Mouse (Mus musculus) telencephalon, adult 2 months (tissue): Measurements from ENCODE around the gene Capn1.
"Not testable (repeated sequence)": the region's sequence is repeated elsewhere in the genome, so short reads cannot be mapped to it uniquely, and the experiment has no call there.

Experiments used
- DNase-seq: peaks from one replicate; pipeline ENCODE4 v3.0.0-alpha.2; 2011; ENCODE audit warnings: low read depth, low spot score

Gene Capn1

DNA sequence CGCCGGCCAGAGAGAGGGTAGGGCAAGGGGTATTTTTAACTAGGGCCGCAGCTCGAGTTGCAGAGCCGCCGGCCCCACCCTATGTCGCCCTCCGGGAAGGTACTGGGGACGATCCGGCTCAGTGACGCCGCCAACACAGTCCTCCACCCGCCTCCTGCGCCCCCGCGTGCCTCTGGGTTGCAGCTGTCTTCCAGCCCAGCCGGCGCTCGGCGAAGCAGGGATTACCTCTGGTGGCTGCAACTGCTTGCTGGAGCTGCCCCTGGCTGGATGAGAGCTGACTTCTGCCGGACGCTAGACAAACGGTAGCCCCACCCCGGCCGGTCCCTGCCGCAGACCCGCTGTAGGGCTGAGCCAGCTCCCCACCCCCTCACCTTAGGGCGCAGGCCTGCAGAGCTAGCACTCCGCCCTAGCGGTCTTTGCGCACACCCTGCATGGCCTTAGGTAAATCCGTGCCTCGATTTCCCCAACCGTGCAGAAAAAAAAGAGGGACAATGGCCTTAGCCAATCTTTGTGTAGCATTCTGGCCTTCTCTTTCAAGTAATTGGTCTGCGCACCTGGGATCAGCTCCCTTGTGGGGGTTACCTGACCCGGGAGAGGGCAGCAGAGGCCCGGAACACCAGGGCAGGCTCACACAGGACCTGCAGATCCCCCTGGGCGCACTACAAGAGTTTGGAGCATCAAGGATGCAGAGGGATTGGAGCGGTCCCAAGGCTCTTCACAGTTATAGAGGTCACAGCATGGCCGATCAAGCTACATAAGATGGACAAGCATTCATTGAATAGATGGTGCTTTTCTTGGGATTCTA is at the start of gene Capn1:
Capn1 (minus strand) TSS at position 387 of the 805 bp plus-strand sequence.
- DNase-seq, result no peak

DNA sequence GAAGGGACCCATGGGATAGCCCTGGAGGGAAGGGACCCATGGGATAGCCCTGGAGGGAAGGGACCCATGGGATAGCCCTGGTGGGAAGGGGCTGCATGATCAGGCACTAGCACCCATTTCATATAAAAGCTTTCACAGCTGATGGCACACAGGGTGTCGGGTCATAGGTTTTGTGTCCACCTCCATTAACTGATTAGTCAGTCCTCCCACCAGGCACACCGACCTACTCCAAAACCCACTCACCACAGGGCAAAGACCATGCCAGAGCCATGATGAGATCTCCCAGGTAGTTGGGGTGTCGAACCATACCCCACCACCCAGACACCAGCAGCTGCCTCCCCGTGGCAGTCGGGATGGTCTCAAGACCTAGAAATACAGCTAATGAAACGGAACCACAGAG is 47.4 kb upstream of the Capn1 start:
- no peak for DNase-seq

DNA sequence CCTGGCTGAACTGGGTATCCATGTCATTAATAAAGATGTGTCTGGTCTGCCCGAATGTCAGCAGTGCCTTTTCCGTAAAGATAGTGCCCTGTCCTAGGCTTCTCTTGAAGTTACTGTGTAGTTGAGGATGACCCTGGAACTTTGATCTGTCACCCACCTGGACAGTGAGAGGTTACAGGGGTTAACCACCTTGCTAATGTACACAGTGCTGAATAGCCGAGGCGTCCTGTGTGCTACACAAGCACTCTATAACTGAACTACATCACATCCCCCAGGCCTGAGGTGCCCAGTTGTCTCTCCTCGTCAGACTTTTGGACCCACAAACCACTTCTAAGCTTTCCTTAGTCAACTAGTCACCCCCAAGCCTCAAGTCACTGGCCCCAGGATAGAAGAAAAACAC is 46.7 kb upstream of the Capn1 start:
- DNase-seq, result no peak

DNA sequence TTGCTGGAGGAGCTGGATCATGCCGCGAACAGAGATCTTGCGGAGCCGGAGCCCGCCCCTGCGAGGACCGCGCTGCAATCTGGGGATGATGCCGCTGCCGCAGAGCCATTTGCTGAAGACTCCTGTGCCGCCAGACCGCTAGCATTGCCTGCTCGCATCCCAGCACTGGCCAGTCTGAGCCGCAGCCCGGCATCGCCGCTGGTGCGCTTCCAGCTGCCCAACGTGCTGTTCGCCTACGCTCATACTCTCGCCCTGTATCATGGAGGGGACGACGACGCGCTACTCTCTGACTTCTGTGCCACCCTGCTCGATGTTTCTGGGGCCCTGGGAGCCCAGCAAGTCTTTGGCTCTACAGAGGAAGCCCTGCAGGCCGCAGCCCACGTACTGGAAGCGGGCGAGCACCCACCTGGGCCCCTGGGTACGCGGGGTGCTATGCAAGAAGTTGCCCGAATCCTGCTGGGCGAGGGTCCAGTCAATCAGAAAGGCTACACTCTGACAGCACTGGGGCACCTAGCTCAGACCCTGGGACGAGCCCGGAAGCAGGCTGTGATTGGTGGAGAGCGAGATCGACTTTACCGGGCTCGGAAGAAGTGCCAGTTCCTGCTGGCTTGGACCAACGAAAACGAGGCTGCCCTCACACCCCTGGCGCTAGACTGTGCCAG is 46.1 kb upstream of the Capn1 start:
- no peak for DNase-seq

DNA sequence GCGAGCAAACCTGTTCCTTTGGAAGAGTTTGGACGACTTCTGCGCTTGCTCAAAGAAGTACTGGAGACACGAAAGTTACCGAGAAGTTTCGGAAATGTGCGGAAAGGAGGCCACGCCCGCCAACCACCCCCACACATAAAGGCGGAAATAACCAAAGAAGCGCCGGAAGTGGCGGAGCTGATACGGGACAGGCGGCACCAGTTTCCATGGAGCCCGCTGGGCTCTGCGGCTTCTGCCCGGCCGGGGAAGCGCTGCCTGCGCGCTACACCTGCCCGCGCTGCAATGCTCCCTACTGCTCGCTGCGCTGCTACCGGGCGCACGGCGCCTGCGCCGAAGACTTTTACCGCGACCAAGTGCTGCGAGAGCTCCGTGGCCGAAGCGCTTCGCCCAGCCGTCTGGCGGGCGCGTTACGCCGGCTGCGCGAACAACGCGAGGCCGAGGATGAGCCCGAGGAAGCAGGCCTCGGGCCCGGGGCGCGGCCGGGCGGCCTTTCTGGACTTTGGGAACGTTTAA is 45.4 kb upstream of the Capn1 start, which contains the start of gene Znhit2:
Znhit2 (plus strand) TSS at position 172 of the 513 bp plus-strand sequence.
- DNase-seq, result peak; percentile 94

DNA sequence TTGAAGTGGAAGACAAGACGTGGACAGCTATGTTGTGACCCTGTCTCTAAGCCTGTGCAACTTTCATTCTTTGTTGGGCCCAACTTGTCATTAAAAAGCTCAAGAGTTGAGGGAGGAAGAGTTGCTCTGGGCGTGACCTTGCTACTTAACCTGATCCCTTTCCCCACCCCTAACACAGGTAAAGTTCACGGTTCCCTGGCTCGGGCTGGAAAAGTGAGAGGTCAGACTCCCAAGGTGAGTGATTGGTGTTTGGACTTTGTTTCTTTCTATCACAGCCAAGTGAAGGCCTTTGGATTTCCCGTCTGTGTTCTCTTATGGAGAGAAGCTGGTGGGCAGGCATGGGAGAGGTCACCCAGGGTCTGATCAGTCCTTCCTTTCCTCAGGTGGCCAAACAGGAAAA is 43.3 kb upstream of the Capn1 start:
- DNase-seq, result no peak

DNA sequence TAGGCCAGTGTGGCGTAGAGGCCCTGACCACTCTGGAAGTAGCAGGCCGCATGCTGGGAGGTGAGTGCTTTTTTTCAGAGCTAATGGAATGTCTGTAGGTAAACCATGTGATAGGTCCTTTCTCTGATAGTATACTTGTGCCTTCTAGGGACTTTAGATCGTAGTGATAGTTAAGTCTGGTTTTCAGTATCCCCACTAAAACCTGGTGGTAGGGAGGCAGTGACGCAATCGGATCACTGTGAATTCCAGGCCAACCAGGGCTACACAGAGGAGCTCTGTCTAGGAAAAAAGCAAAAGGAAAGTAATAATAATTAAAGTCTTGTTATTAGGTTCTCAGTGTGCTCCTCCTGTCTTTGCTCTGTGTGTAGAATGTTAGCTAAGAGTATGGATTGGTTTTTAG is 42.8 kb upstream of the Capn1 start:
- no peak for DNase-seq

DNA sequence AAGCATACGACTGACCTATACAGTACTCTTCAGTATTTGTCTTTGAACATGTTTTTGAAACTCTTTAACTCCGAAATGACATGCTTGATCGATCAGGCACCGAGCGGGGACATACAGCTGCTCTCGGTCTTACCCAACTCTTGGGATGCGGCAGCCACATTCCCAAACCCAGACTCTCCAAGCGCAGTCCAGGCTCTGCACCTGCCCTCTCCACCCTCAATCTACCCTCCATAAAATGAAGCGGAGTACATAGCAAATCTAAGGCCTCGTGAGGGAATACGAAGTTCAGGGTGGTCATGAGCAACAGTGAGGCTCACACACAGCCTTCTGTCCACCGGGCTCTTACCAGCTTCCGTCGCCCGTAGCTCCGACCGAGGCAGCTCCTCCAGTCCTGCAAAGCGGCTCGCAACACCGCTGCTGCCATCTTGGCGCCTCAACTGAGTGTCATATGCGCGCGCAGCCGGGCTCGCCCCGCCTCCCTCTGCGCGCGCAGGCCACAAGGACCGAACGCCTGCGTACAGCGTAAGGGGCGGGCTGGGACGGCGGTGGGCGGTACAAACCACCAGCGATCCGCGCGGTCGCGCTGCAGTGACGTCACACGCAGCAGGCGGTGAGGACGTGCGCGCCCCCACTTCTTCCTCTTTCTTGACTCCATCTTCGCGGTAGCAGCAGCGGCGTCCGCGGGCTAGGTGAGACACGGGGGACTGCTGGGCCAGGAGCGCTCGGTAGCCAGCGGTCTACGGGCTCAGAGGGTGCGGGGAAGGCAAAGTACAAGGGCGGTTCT is 41.8 kb upstream of the Capn1 start, which contains the start of the genes Mrpl49 and Fau:
Mrpl49 (minus strand) TSS at position 473 of the 784 bp plus-strand sequence.
Fau (plus strand) TSS at position 532 of the 784 bp plus-strand sequence.
- peak; percentile 97 for DNase-seq

DNA sequence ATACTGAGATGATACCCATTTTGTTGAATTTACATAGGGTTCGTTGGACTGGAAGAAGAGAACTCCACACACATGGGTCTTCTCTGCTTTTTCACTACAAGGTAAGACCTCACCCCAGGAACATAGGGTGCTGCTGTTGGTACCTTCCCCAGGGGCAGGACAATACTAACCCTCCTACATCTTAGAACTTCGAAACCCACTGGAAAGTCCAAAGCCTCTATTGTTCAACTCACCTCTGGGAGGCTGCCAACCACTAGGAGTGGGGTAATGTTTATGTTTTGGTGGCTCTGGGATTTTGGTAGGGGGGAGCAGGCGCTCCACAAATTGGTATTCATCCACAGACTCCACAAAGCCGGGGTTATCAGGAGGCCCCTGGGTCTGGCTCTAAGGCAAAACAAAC is 41.0 kb upstream of the Capn1 start:
- no peak for DNase-seq

DNA sequence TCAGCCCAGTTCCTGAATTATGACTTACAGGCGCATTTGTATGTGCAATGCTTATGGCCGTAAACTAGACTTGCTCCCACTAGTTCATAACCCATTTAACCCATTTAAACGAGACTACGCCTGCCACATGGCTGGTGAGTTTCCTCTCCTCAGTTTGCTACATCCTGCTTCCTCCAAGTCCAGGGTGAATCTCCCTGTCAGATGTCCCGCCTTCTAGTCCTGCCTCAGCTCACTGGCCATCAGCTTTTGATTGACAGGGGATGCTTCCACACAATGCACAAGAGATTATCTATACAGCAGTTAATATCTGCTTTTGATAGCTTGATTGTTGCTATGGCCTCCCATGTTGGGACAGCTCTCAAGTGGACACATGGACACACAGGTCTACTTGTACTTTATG is 38.6 kb upstream of the Capn1 start:
- no peak for DNase-seq

DNA sequence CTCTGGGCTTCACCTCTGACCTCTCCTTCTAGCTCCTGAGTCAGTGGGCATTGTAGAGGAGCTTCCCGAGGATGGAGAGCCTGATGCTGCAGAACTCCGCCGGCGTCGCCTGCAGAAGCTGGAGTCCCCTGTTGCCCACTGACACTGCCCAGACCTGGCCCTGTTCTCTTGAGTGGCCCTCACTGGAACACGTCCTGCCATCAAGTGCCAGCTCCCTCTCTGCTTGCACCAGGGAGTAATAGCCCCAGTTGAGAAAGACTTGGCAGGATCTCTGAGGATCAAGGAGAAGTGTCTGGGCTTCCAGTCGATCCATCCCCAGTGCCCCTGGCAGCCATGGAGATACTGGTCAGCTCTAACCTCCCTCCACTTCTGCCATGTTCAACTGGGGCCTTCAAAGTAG is 36.8 kb upstream of the Capn1 start:
- no peak for DNase-seq

DNA sequence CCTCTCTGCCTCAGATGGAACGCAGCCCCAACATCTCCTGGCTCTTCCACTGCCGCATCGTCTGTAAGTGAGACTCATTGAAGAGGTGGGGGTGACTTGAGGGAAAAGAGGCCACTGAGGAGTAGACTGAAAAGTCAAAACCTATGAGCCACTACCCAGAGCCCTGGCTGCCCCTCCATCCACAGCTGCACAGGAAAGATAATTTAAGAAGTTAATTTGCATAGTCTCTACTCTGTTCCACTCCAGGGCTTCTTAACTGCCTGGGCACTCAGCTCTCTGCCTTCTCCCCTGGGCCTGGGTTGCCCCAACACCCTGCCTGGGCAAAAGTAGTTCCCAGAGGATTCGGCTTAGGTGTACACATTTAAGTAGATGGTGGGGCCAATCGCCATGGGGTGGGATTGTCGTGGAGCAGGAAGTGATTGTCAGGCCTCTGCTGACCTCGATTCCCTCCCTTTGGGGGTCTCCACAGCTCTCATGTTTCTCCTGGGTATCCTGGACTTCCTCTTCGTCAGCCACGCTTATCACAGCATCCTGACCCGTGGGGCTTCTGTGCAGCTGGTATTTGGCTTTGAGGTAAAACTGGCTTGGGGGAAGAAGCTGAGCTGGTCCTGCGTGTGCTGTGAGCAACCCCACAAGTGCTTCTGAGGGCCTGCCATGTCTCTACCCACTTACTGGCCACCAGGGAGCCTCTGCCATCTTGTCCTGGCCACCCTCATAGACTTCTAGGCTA is 33.1 kb upstream of the Capn1 start:
- no peak for DNase-seq

DNA sequence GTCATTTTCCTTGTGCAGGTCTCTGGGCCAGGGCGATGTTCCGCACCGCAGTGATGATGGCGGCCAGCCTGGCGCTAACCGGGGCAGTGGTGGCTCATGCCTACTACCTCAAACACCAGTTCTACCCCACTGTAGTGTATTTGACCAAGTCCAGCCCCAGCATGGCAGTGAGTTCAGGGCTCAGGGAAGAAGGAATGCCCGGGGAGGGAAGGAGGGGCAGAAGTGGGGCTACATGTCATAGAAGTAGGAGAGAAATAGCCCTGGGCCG is 32.1 kb upstream of the Capn1 start:
- DNase-seq, result no peak

DNA sequence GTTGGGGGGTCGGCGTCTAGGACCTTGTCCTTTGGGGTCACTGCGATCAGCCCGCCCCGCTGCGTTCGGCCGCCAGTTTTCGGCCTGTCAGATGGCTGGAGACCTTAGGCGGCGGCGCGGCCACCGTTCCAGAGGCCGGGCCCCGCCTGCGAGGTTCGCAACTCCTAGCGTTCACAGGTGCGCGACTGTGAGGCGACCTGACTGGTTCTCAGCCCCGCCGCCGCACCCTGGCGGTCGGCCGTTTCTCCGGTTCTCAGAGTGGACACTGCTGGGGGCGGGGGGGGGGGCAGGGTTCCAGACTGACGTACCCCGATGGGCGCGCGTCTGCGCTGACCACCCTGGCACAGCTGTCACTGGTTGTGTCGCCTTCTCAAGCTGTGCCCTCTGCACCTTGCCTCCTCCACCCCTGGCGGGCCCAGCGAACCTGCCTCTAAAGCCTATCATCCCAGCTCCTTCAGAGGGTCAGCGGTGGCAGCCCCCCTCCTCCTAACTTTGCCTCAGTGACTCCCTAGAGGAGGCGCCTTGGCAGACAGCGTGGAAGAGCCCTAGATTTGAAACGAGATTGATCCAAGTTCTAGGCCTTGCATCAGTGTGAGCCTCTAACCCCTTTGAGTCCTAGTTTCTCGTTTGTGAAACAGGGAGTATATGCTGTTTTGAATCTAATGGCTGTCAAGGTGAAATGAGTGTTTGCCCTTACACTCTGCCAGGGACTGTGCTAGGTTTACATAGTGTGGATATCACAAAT is 31.6 kb upstream of the Capn1 start:
- no peak for DNase-seq

DNA sequence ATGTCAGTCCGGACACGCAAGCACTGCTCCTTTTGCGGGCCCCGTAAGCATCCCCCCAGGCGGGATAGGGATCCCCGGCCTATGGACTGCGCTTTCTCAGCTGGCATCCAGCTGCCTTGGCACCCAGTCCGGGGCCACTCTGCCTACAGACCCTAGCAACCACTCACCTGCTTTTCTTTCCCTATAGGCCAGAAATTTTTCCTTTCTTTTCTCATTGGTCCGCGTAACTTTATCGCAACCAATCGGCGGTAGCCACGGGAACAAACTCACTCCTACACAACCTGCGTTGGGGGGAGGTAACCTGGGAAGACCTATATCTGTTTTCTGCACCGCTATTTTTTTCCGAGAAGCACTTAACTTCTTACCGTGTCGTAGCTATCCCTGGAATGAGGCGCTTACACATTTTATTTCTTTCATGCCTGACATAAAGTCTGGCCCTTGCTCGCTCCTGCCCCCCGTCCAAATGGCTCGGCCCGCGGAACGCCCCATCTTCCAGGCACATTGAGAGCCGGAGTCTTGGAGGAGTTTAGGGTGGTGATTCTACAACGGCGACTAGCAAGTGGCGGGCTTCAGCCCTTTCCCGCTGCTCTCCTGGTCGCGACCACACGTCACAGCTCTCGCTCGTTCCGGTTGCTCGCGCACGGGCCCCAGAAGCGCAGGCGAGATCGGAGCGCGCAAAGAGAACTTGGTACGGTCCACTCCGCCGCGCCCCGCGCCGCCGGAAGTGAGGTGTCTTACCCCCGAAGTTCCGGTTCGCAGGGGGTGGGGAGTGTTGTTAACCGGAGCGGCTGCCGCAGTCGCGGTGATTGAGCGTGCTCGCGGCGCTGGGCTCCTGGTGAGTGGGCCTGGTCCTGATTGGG is 30.8 kb upstream of the Capn1 start, which contains the start of gene Syvn1:
Syvn1 (plus strand) TSS at position 283 of the 860 bp plus-strand sequence.
- DNase-seq, result peak; percentile 97

DNA sequence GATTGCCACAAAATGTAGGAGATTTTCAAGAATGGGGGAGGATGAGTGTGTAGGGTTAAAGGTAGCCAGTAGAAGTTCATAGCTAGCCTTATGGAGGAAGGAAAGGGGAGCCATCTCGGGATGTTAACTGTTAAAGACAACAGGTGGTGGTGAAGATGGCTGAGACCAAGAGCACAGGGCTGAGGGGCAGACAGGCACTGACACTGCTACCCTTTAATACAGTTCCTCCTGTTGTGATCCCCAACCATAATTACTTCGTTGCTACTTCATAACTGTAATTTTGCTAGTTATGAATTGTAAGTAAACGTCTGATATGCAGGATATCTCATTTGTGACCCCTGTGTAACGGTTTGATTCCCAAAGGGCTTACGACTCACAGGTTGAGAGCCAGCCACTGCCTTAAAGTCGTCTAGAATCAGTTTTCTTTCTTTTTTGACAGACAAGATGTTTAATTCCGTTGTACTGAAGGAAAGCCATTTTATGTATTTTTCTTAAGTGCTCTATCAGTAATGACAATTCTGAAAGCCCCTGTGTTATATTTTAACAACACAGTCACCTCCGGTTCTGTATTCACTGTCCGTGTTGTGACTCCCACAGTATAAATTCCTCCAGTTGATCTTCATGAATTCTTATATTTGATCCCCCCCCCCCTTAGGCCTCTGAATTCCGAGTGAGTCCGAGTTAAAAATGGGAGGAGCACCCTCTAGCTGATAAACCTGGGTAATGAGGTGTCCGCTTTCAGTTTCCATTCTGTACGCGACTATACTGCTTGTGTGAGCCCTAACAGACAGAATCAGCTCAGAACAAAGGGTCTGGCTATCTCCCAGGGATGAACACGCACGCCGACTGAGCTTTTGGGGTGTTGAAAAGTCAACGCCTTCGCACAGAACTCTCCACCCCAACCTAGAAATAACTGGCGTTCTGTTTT is 29.9 kb upstream of the Capn1 start:
- no peak for DNase-seq

DNA sequence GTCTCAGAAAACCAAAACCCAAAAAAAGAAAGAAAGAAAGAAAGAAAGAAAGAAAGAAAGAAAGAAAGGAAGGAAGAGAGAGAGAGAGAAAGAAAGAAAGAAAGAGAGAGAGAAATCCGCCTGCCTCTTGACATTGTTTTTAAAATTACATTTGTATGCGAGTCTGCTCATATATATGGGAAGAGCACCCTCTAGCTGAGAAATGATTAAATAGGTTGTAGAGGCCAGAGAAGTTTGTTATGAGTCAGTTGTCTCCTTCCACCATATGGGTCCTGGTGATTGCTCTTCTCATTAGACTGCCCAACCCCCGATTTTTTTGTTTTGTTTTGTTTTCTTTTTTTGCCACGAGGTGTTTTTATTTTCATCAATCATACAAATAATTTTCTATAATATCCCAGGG is 28.4 kb upstream of the Capn1 start:
- not testable (repeated sequence) for DNase-seq

DNA sequence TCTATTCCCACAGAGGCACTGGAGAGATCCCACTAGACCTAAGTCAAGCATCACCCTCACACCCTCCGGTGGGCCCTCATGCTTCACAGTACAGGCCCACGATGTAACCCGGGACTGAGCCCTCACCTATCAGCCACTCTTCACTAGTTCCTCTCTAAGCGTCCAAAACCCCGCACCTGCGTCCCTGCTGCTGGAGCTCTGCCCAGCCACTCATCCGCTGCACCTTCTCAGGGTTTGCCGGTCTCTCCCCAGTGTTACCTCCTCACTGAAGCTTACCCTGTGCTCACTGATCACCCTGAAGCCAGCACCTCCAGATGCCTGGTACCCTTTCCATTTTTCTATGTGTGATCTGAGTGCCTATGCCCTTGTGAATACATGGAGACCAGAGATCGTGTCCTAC is 26.6 kb upstream of the Capn1 start:
- DNase-seq, result no peak

DNA sequence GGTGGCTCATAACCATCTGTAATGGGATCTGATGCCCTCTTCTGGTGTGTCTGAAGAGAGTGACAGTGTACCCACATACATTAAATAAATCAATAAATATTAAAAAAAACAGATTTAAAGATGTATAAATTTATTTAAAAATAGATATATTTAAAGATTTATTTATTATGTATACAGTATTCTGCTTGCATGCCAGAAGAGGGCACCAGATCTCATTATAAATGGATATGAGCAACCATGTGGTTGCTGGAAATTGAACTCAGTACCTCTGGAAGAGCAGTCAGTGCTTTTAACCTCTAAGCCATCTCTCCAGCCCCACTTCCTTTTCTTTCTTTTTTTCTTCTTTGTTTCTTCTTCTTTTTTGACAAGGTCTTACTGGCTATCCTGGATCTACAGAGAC is 24.3 kb upstream of the Capn1 start:
- DNase-seq, result no peak
